Mouse (Mus musculus) intestine, embryonic 16.5 days (tissue): ENCODE data around the gene Sgsm1. TPM values are rescaled to one million over a fixed set of nuclear protein-coding genes. Genes with fewer than 3 reads are reported as not detected.
A peak's percentile ranks its signal among the peaks of the same experiment; 100 is the strongest.

Source experiments
- ATAC-seq: fragments of 200-750 bp; cut with Nextera tagmentation; 2 replicates; pipeline ENCODE4 v1.8.0; 2017; ENCODE audit warnings: moderate TSS enrichment, moderate library complexity
- H3K27ac ChIP-seq: fragments of 300-500 bp; sonication (generic); 2 replicates; pipeline ENCODE4 v1.5.1; 2014; ENCODE audit warnings: mild to moderate bottlenecking, low read length
- H3K27me3 ChIP-seq: fragments of 300-500 bp; sonication (generic); replicated peaks from 2 replicates; pipeline ENCODE4 v1.6.1; 2014; ENCODE audit warnings: low read length, control low read depth, mixed read lengths; ENCODE audit not compliant: control insufficient read depth, insufficient read depth
- H3K36me3 ChIP-seq: fragments of 300-500 bp; sonication (generic); 2 replicates; pipeline ENCODE4 v1.6.1; 2014; ENCODE audit warnings: low read length, control low read depth; ENCODE audit not compliant: control insufficient read depth, insufficient read depth
- H3K4me1 ChIP-seq: fragments of 300-500 bp; sonication (generic); 2 replicates; pipeline ENCODE4 v1.6.1; 2014; ENCODE audit warnings: low read length, control low read depth, mixed read lengths; ENCODE audit not compliant: control insufficient read depth, insufficient read depth
- H3K4me2 ChIP-seq: fragments of 300-500 bp; sonication (generic); 2 replicates; pipeline ENCODE4 v1.6.1; 2014; ENCODE audit warnings: low read depth, low read length, control low read depth
- H3K4me3 ChIP-seq: fragments of 300-500 bp; sonication (generic); 2 replicates; pipeline ENCODE4 v1.5.1; 2014; ENCODE audit warnings: mild to moderate bottlenecking, low read length
- H3K9ac ChIP-seq: fragments of 300-500 bp; sonication (generic); 2 replicates; pipeline ENCODE4 v1.6.1; 2014; ENCODE audit warnings: low read depth, low read length
- H3K9me3 ChIP-seq: fragments of 300-500 bp; sonication (generic); 2 replicates; pipeline ENCODE4 v1.6.1; 2016; ENCODE audit warnings: low read length, control low read depth; ENCODE audit not compliant: control insufficient read depth
- WGBS: fragments of 180-500 bp; shearing (Covaris S2); extraction: QIAGEN DNeasy Blood & Tissue Kit; methylation state at CpG from one replicate; pipeline ENCODE4 v1.1.7; 2014; 5-methylcytosine and 5-hydroxymethylcytosine counted together
- polyA plus RNA-seq: library from polyadenylated mRNA; unstranded; fragments of >200 nt; fragmentation: Nextera tagmentation; extraction: Ambion mirVana; gene quantifications from 2 replicates; pipeline ENCODE4 v1.2.1, GENCODE M21; 2015

Sgsm1 gene
- polyA plus RNA-seq, 1 experiment from 2014 or later, result 10.3 TPM

GRCm38 (mm10) chr5:113292179-113292578, 18.4 kb downstream of the Sgsm1 start:
- no peak for ATAC-seq
- H3K4me1 ChIP-seq, result peaks cover 5% of the 10 kb centered on the region; the same call in 1 of the 2 replicates
- H3K9ac ChIP-seq, result no peak overlapping the region
- WGBS, result 11% methylated on average over 8 of the region's 8 CpGs
- no peak overlapping the region for H3K4me3 ChIP-seq
- no peak overlapping the region for H3K4me2 ChIP-seq
- no peaks in the 10 kb centered on the region for H3K36me3 ChIP-seq
- no peaks in the 10 kb centered on the region for H3K9me3 ChIP-seq
- peaks cover 14% of the 10 kb centered on the region for H3K27me3 ChIP-seq
- no peak overlapping the region for H3K27ac ChIP-seq

- Histone ChIP-seq H3K27me3 (peaks cover 22% of the 10 kb centered on the region), H3K4me3 (no peak overlapping the region), H3K4me2 (no peak overlapping the region), H3K9ac (no peak overlapping the region), H3K9me3 (no peaks in the 10 kb centered on the region), H3K4me1 (peaks cover 6% of the 10 kb centered on the region; the same call in 1 of the 2 replicates), H3K27ac (no peak overlapping the region), H3K36me3 (no peaks in the 10 kb centered on the region)
- 85% methylated on average over 4 of the region's 4 CpGs for WGBS
- ATAC-seq, result no peak
Observed at GRCm38 (mm10) chr5:113291125-113291524, 19.5 kb downstream of the Sgsm1 start.

DNA sequence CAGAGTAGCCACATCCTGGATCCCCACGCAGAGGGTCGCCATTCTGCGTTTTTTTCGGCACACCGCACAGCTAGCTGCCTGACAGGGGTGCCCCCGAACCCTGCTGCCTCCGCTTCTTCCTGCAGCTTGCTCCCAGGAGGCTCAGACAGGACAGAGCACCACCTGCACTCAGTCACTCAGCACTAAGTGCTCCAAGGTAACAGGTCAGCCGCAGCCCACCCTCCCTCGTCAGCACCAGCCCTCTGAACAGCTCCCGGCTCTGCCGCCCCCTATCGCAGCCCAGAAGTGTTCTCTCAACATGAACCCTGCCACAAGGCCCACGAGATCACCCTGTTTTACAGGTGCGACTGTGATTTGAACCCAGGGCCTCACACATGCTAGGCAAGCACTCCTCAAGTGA, 20.4 kb downstream of the Sgsm1 start:
- Histone ChIP-seq H3K9ac (no peak overlapping the region), H3K4me2 (no peak overlapping the region), H3K4me1 (0 out of 2 replicates have a peak, but pooled peaks cover 4% of the 10 kb centered on the region), H3K4me3 (no peak overlapping the region), H3K36me3 (no peaks in the 10 kb centered on the region), H3K27ac (no peak overlapping the region), H3K27me3 (peaks cover 22% of the 10 kb centered on the region), H3K9me3 (no peaks in the 10 kb centered on the region)
- 36% methylated on average over 14 of the region's 14 CpGs for WGBS
- ATAC-seq, result no peak

- H3K27ac ChIP-seq, result no peak overlapping the region
- ATAC-seq, result no peak
- no peak overlapping the region for H3K9ac ChIP-seq
- H3K27me3 ChIP-seq, result peaks cover 22% of the 10 kb centered on the region
- H3K36me3 ChIP-seq, result no peaks in the 10 kb centered on the region
- 0 out of 2 replicates have a peak, but pooled peaks cover 4% of the 10 kb centered on the region for H3K4me1 ChIP-seq
- no peak overlapping the region for H3K4me2 ChIP-seq
- WGBS, result 47% methylated on average over 13 of the region's 13 CpGs
- H3K4me3 ChIP-seq, result no peak overlapping the region
- no peaks in the 10 kb centered on the region for H3K9me3 ChIP-seq
Observed at GRCm38 (mm10) chr5:113288490-113288889, 22.1 kb downstream of the Sgsm1 start.

DNA sequence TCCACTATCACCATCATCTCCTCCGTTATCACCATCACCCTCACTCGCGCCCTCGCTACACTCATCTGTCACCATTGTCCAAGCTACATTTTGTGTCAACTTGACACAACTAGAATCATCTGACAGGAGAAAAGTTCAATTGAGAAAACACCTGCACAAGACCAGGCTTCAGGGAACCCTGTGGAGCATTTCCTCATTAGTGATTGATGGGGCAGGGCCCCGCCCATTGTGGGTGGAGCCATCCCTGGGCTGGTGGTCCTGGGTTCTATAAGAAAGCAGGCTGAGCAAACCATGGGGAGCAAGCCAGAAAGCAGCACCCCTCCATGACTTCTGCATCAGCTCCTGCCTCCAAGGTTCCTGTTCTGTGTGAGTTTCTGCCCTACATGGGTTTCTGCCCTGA, 22.8 kb downstream of the Sgsm1 start:
- WGBS, result 46% methylated on average over 5 of the region's 5 CpGs
- 0 out of 2 replicates have a peak, but pooled peaks cover 4% of the 10 kb centered on the region for H3K4me1 ChIP-seq
- H3K27me3 ChIP-seq, result peaks cover 22% of the 10 kb centered on the region
- no peak overlapping the region for H3K9ac ChIP-seq
- H3K9me3 ChIP-seq, result no peaks in the 10 kb centered on the region
- ATAC-seq, result no peak
- no peak overlapping the region for H3K27ac ChIP-seq
- no peak overlapping the region for H3K4me2 ChIP-seq
- H3K4me3 ChIP-seq, result no peak overlapping the region
- no peaks in the 10 kb centered on the region for H3K36me3 ChIP-seq

- no peaks in the 10 kb centered on the region for H3K36me3 ChIP-seq
- H3K4me2 ChIP-seq, result peak overlapping the region; percentile 37; the same call in 1 of the 2 replicates
- WGBS, result 4% methylated on average over 57 of the region's 60 CpGs
- no peak overlapping the region for H3K27ac ChIP-seq
- no peak overlapping the region for H3K9ac ChIP-seq
- no peaks in the 10 kb centered on the region for H3K9me3 ChIP-seq
- H3K4me3 ChIP-seq, result peak overlapping the region; percentile 20
- peaks cover 22% of the 10 kb centered on the region for H3K27me3 ChIP-seq
- 0 out of 2 replicates have a peak, but pooled peaks cover 4% of the 10 kb centered on the region for H3K4me1 ChIP-seq
- no peak for ATAC-seq
Observed at GRCm38 (mm10) chr5:113286591-113287520, 23.7 kb downstream of the Sgsm1 start.

GRCm38 (mm10) chr5:113286048-113286447, 24.5 kb downstream of the Sgsm1 start:
- Histone ChIP-seq H3K4me3 (no peak overlapping the region), H3K27ac (no peak overlapping the region), H3K9me3 (no peaks in the 10 kb centered on the region), H3K9ac (no peak overlapping the region), H3K4me1 (0 out of 2 replicates have a peak, but pooled peaks cover 4% of the 10 kb centered on the region), H3K4me2 (no peak overlapping the region), H3K36me3 (no peaks in the 10 kb centered on the region), H3K27me3 (peaks cover 22% of the 10 kb centered on the region)
- no peak for ATAC-seq
- WGBS, result 73% methylated on average over 11 of the region's 11 CpGs

DNA sequence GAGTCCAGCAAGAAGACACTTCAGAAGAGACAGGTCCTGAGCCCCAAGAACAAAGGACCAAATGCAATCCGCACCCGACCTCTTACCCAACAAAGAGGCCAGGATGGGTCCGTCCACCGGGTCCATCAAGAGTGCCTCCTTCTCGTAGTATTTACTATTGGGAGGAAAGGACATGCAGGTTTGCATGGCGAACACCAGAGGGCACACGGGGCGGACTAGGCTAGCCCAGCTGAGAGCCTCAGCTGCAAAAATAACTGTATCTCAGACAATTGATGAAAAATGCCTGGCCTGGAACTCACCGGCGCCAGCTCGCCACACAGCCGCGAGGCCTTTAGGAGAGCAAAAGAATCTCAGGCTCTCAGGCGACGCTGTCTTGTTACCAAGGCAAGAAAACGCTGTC, 25.0 kb downstream of the Sgsm1 start:
- Histone ChIP-seq H3K9ac (no peak overlapping the region), H3K4me1 (0 out of 2 replicates have a peak, but pooled peaks cover 4% of the 10 kb centered on the region), H3K4me2 (no peak overlapping the region), H3K27ac (no peak overlapping the region), H3K27me3 (peaks cover 22% of the 10 kb centered on the region), H3K9me3 (no peaks in the 10 kb centered on the region), H3K36me3 (no peaks in the 10 kb centered on the region), H3K4me3 (no peak overlapping the region)
- ATAC-seq, result no peak
- WGBS, result 64% methylated on average over 16 of the region's 16 CpGs

GRCm38 (mm10) chr5:113283726-113284125, 26.9 kb downstream of the Sgsm1 start:
- Histone ChIP-seq H3K4me1 (0 out of 2 replicates have a peak, but pooled peaks cover 4% of the 10 kb centered on the region), H3K9me3 (no peaks in the 10 kb centered on the region), H3K27me3 (peaks cover 21% of the 10 kb centered on the region), H3K4me2 (no peak overlapping the region), H3K9ac (no peak overlapping the region), H3K36me3 (no peaks in the 10 kb centered on the region), H3K27ac (no peak overlapping the region), H3K4me3 (no peak overlapping the region)
- 71% methylated on average over 2 of the region's 2 CpGs for WGBS
- no peak for ATAC-seq
